Mouse (Mus musculus): ENCODE results near the gene Acoxl. TPM values are rescaled to one million over a fixed set of nuclear protein-coding genes. Genes with fewer than 3 reads are reported as not detected.

Acoxl gene
- polyA plus RNA-seq, 1 experiment from 2014 or later = 0.95 TPM

DNA sequence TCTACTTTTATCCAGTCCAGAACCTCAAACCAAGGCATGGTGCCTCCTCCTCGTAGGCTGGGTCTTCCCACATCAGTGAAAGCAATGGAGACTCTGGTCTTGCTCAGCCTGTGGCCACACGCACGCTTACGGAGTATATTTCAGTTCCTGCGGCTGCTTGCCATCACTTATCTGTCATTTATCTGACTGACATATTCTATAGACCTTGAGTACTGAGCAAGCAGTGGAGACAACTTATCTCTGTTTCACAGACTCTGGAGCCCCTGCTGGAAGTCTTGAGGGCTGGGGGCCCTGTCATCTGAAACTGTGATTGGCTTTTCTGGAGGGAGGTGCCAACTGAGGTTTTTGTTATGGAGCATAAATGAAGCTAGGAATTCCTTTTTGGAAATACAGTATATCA lies 75.4 kb downstream of the Acoxl start:
- WGBS = 83% methylated on average over 5 of the region's 5 CpGs
- Histone ChIP-seq H3K9me3 (ENCODE audit: low read length) (no peaks in the 10 kb centered on the region), H3K36me3 (ENCODE audit: insufficient read depth, low read length) (no peaks in the 10 kb centered on the region), H3K9ac (replicated peaks; ENCODE audit: low read length) (no peak overlapping the region), H3K27me3 (ENCODE audit: insufficient read depth, low read length) (no peaks in the 10 kb centered on the region), H3K4me1 (ENCODE audit: insufficient read depth, low read length) (peaks cover 9% of the 10 kb centered on the region; the same call in 1 of the 2 replicates), H3K4me2 (replicated peaks; ENCODE audit: low read depth, low read length) (no peak overlapping the region), H3K27ac (ENCODE audit: low read length) (no peak overlapping the region), H3K4me3 (ENCODE audit: low read length) (no peak overlapping the region)
- no peak for ATAC-seq (ENCODE audit: low FRiP score, low TSS enrichment)

DNA sequence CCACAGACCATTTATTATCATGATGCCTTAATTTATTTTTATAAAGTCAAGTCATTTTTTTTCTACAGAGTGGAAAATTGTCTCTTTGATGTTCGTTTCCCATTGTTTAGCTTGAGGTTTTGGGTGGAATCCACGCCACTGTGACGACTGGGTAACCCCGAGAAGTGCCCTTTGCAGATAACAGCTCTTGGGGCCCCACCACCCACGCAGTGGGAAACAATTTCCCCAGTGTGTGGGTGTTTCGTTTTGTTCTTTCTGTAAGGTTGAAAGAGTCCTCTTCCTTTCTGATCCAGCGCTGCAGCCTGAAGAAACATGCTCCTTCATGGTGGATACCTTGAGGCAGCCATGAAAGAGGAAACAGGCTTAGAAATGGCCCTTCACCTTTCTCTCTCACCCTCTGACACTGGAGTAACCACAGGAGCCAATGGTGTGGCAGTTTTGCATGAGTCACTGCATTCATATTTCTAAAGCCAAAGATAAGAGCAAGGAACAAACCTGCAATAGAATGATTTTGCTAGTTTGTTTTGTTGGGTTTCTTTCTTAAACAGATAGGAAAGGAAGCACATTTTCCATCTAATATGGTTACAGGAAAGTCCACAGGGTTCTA lies 78.2 kb downstream of the Acoxl start:
- no peak overlapping the region for H3K9ac ChIP-seq (replicated peaks; ENCODE audit: low read length)
- H3K36me3 ChIP-seq (ENCODE audit: insufficient read depth, low read length) = no peaks in the 10 kb centered on the region
- H3K9me3 ChIP-seq (ENCODE audit: low read length) = no peaks in the 10 kb centered on the region
- H3K27me3 ChIP-seq (ENCODE audit: insufficient read depth, low read length) = no peaks in the 10 kb centered on the region
- peaks cover 5% of the 10 kb centered on the region for H3K4me1 ChIP-seq (ENCODE audit: insufficient read depth, low read length)
- no peak for ATAC-seq (ENCODE audit: low FRiP score, low TSS enrichment)
- 41% methylated on average over 7 of the region's 7 CpGs for WGBS
- no peak overlapping the region for H3K27ac ChIP-seq (ENCODE audit: low read length)
- no peak overlapping the region for H3K4me2 ChIP-seq (replicated peaks; ENCODE audit: low read depth, low read length)
- no peak overlapping the region for H3K4me3 ChIP-seq (ENCODE audit: low read length)

DNA sequence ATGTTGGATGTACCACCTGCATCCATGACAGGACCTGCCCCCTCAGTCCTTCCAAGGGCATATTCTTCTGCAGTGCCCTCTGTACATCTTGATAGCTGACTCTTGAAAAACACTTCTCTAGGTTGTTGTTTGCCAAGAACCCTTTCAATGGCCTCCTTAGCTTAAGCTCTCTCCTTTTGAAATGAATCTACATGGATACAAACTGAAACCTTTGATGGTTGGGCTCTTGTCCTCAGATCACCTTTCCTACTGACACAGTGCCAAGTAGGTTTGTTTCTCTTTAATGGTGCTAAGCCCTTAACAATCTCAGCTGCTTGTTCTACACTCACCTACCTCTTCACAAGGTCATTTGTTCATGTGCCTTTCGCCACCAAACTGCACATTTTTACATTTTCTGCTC lies 81.1 kb downstream of the Acoxl start:
- Histone ChIP-seq H3K27ac (ENCODE audit: low read length) (no peak overlapping the region), H3K4me2 (replicated peaks; ENCODE audit: low read depth, low read length) (no peak overlapping the region), H3K9ac (replicated peaks; ENCODE audit: low read length) (no peak overlapping the region), H3K4me1 (ENCODE audit: insufficient read depth, low read length) (peaks cover 19% of the 10 kb centered on the region), H3K4me3 (ENCODE audit: low read length) (no peak overlapping the region), H3K27me3 (ENCODE audit: insufficient read depth, low read length) (no peaks in the 10 kb centered on the region), H3K9me3 (ENCODE audit: low read length) (no peaks in the 10 kb centered on the region), H3K36me3 (ENCODE audit: insufficient read depth, low read length) (no peaks in the 10 kb centered on the region)
- WGBS = 100% methylated on average over 1 of the region's 1 CpGs
- ATAC-seq (ENCODE audit: low FRiP score, low TSS enrichment) = no peak

DNA sequence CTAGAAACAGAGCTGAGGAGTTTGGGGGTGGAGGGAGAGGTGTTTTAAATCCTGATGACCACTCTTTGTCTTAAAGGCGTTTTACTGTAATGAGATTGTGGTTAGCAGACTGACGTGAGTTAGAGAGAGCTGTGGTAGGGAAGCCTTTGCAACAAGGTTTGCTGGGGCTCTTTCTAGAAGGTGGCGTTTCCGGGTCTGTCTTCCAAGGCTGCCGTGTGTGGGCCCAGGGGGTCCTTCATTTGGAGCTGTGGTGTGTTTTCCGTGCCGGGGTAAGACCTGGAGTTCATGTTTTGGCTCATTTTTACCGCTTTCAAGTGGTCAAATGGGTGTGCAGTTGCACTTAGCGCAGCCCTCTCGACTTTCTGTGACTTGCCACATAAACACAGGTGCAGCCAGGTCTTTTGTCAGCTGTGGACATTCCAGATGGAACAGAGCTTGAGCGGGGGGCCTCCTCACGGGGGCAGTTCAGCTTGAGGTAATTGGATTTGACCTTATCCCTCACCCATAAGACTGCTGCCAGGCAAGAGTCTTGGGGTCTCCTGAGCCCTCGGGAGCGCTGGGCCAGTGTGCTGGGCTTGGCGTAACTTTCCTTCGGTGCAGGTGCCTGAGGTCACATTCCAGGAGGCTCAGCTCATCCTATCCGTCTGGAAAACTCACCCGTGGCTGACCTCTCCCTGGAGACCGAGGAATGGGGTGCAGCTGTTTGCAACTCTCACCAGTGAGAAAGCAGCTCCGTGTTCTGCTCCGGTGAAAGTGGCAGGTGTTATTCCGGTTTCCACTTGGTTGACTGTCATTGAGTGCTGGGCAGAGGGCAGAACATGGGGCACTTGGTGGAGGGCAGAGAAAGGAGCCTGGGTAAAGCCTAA lies 83.6 kb downstream of the Acoxl start:
- H3K9me3 ChIP-seq (ENCODE audit: low read length) = no peaks in the 10 kb centered on the region
- H3K36me3 ChIP-seq (ENCODE audit: insufficient read depth, low read length) = no peaks in the 10 kb centered on the region
- H3K27me3 ChIP-seq (ENCODE audit: insufficient read depth, low read length) = no peaks in the 10 kb centered on the region
- peak overlapping the region; percentile 27 for H3K4me2 ChIP-seq (replicated peaks; ENCODE audit: low read depth, low read length)
- no peak overlapping the region for H3K9ac ChIP-seq (replicated peaks; ENCODE audit: low read length)
- peak overlapping the region; percentile 59 for H3K27ac ChIP-seq (ENCODE audit: low read length)
- ATAC-seq (ENCODE audit: low FRiP score, low TSS enrichment) = peak; percentile 89
- no peak overlapping the region for H3K4me3 ChIP-seq (ENCODE audit: low read length)
- H3K4me1 ChIP-seq (ENCODE audit: insufficient read depth, low read length) = peaks cover 30% of the 10 kb centered on the region
- WGBS = 24% methylated on average over 22 of the region's 22 CpGs

DNA sequence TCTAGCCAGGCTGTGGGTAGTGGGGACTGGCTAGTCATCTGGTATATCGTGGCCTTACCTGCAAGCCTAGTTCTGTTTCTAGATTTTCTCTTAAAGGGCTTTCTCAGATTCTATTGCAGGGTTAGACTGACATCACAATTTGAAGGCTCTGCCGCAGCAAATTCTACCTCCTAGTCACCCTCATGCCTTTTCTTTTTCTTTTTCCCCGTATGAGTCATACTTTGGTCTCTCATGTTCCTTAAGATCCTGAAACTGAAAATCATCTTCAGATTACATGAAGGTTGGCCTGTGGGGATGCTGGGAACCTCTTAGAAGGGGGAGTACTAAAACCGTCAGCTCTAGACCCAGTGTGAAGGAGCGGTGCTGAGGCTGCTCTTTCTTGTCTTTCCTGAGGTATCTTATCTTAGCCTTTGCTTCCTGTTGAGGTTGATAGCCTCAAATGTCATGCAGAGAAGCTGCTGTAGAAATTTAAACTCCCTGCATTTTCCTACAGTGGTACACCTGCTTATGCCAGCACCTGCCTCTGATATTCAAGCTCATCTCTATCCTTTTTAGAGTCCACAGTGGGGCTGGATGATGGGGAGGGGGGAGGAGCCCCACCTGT lies 84.5 kb downstream of the Acoxl start:
- 60% methylated on average over 5 of the region's 5 CpGs for WGBS
- Histone ChIP-seq H3K27ac (ENCODE audit: low read length) (peak overlapping the region; percentile 59), H3K4me1 (ENCODE audit: insufficient read depth, low read length) (peaks cover 39% of the 10 kb centered on the region)

DNA sequence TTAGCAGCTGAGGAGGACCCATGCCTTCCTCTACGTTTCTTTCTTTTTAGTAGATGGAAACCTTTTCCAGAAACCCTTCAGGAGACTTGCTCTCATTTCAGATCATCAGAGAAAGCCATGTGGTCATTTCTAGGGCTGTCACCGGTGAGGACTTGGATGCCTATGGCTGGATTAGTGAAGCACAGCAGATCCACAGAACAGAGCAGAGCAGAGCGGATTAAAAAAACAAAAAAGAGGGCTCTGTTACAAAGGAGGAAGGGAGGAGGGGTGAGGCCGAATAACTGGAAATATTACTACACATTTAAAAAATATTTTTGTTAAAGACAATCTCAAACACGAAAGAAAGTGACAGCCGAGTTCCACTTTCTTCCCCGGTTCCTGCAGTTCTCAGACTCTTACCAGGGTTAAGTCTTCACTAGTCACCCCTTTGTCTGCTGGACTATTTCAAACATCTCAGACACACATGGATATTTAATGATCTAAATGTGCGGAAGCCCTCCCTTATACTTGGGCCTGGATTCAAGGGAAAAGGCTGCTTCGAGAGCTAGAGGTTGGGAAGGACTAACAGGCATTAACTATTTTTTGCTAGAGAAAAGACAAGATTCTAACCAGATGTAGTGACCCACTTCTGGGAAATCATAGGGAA lies 88.1 kb downstream of the Acoxl start:
- WGBS = 51% methylated on average over 9 of the region's 9 CpGs
- no peak for ATAC-seq (ENCODE audit: low FRiP score, low TSS enrichment)
- no peak overlapping the region for H3K9ac ChIP-seq (replicated peaks; ENCODE audit: low read length)
- H3K36me3 ChIP-seq (ENCODE audit: insufficient read depth, low read length) = no peaks in the 10 kb centered on the region
- H3K4me2 ChIP-seq (replicated peaks; ENCODE audit: low read depth, low read length) = no peak overlapping the region
- H3K27ac ChIP-seq (ENCODE audit: low read length) = peak overlapping the region; percentile 68
- H3K4me3 ChIP-seq (ENCODE audit: low read length) = no peak overlapping the region
- peaks cover 47% of the 10 kb centered on the region for H3K4me1 ChIP-seq (ENCODE audit: insufficient read depth, low read length)
- no peaks in the 10 kb centered on the region for H3K9me3 ChIP-seq (ENCODE audit: low read length)
- H3K27me3 ChIP-seq (ENCODE audit: insufficient read depth, low read length) = no peaks in the 10 kb centered on the region

More for the DNA sequence above, 84.5 kb downstream of the Acoxl start:
- Histone ChIP-seq H3K9me3 (ENCODE audit: low read length) (no peaks in the 10 kb centered on the region), H3K36me3 (ENCODE audit: insufficient read depth, low read length) (no peaks in the 10 kb centered on the region), H3K4me2 (replicated peaks; ENCODE audit: low read depth, low read length) (0 out of 2 replicates have a peak overlapping the region, but pooled peaks have one; percentile 27), H3K9ac (replicated peaks; ENCODE audit: low read length) (0 out of 2 replicates have a peak overlapping the region, but pooled peaks have one; percentile 23), H3K4me3 (ENCODE audit: low read length) (no peak overlapping the region), H3K27me3 (ENCODE audit: insufficient read depth, low read length) (no peaks in the 10 kb centered on the region)
- no peak for ATAC-seq (ENCODE audit: low FRiP score, low TSS enrichment)

DNA sequence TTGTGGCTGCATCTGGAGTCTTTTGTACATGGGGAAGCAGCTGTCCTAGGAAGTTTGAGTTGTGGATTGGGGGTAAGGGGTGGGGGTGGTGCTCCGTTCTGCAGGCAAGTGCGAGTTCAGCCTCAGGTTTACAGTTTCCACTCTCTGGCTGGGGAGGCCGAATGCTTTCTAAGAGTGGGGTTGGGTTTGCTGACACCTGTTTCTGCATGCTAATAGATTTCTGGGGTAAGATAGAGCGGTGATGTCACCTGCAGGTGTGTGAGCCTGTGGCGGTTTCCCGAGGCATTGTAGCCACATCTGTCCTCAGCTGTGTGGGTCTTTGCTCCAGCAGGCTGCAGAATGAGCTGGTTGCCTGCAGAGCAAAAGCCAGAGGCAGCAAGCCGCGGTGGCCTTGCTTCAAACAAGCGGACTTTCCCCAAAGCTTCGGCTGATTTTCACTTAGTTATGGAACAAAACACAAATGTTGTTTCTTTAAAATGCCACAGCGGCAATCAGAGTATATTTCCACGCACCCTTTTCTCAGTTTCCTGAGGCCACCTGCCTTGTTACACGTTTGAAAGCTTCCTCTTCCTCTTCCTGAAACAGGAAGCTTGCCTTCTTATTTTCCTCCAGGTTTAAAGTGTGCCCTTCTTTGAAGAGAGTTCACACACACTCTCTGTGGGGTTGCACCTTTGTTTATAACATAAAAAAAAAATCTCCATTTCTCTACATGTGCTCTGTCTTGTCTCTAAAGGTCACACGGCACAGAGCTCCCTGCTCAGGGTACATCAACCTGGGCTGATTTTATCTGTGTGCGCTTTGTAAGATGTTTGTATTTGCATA lies 89.0 kb downstream of the Acoxl start:
- H3K4me2 ChIP-seq (replicated peaks; ENCODE audit: low read depth, low read length) = no peak overlapping the region

DNA sequence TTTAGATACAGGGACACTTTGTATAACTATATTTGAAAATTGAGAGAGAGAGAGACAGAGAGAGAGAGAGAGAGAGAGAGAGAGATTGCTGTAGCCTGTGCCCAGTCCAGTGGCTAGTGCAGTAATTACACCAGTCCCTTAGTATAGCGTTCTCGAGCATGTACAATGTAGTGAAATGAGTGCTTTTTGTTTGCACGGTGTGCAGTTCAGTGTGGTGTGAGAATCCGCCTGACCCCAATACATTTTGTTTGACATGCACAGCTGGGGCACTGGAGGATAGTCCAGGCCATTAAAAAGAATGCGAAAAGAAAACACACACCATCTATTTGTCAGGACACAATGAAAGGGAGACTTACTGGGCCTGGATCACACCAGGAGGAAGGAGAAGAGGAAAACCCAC lies 89.6 kb downstream of the Acoxl start:
- Histone ChIP-seq H3K4me3 (ENCODE audit: low read length) (no peak overlapping the region), H3K4me2 (replicated peaks; ENCODE audit: low read depth, low read length) (no peak overlapping the region), H3K27me3 (ENCODE audit: insufficient read depth, low read length) (no peaks in the 10 kb centered on the region), H3K9me3 (ENCODE audit: low read length) (no peaks in the 10 kb centered on the region), H3K9ac (replicated peaks; ENCODE audit: low read length) (no peak overlapping the region), H3K36me3 (ENCODE audit: insufficient read depth, low read length) (no peaks in the 10 kb centered on the region), H3K4me1 (ENCODE audit: insufficient read depth, low read length) (peaks cover 32% of the 10 kb centered on the region), H3K27ac (ENCODE audit: low read length) (peak overlapping the region; percentile 68)
- peak; percentile 24; the same call in 1 of the 2 replicates for ATAC-seq (ENCODE audit: low FRiP score, low TSS enrichment)
- 23% methylated on average over 5 of the region's 5 CpGs for WGBS

More for the DNA sequence above, 89.0 kb downstream of the Acoxl start:
- H3K27me3 ChIP-seq (ENCODE audit: insufficient read depth, low read length) = no peaks in the 10 kb centered on the region
- peaks cover 38% of the 10 kb centered on the region for H3K4me1 ChIP-seq (ENCODE audit: insufficient read depth, low read length)
- 0 out of 2 replicates have a peak overlapping the region, but pooled peaks have one; percentile 35 for H3K9ac ChIP-seq (replicated peaks; ENCODE audit: low read length)
- H3K4me3 ChIP-seq (ENCODE audit: low read length) = no peak overlapping the region
- H3K36me3 ChIP-seq (ENCODE audit: insufficient read depth, low read length) = no peaks in the 10 kb centered on the region
- H3K9me3 ChIP-seq (ENCODE audit: low read length) = no peaks in the 10 kb centered on the region
- H3K27ac ChIP-seq (ENCODE audit: low read length) = peak overlapping the region; percentile 68
- ATAC-seq (ENCODE audit: low FRiP score, low TSS enrichment) = no peak
- WGBS = 28% methylated on average over 15 of the region's 15 CpGs

DNA sequence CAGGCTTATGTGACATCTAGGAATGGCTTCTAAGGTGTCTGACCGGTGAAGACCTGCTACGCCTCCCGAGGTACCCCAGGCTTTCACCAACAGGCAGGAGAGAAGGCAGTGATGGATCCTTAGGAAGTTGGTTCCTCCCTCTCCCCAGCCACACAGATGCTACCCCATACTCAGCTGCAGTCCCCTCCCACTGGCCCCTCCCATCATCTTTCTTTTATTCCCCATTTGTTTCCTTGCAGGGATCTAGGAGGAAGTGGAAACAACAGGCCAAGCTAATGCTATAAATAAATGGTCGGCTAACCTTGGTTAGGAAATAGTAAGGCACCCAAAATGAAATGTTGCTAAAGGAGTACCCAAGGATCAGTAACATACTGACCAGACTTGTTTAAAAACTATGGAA lies 90.2 kb downstream of the Acoxl start:
- no peak overlapping the region for H3K27ac ChIP-seq (ENCODE audit: low read length)
- no peaks in the 10 kb centered on the region for H3K27me3 ChIP-seq (ENCODE audit: insufficient read depth, low read length)
- no peaks in the 10 kb centered on the region for H3K36me3 ChIP-seq (ENCODE audit: insufficient read depth, low read length)
- no peak overlapping the region for H3K4me2 ChIP-seq (replicated peaks; ENCODE audit: low read depth, low read length)
- 0 out of 2 replicates have a peak, but pooled peaks have one; percentile 7 for ATAC-seq (ENCODE audit: low FRiP score, low TSS enrichment)
- WGBS = 42% methylated on average over 4 of the region's 4 CpGs
- peaks cover 31% of the 10 kb centered on the region for H3K4me1 ChIP-seq (ENCODE audit: insufficient read depth, low read length)
- no peak overlapping the region for H3K4me3 ChIP-seq (ENCODE audit: low read length)
- no peak overlapping the region for H3K9ac ChIP-seq (replicated peaks; ENCODE audit: low read length)
- no peaks in the 10 kb centered on the region for H3K9me3 ChIP-seq (ENCODE audit: low read length)
